Mouse (Mus musculus) regulatory T cell (primary cell): ENCODE measurements around the gene Slc25a36.

ENCODE experiments used
- in situ Hi-C: fragments of 300-600 bp; cut with MboI, MseI; formaldehyde crosslinking; loops from one replicate; pipeline ENCODE4 v1.15.1; 2025; ENCODE audit warnings: high pct_unique_total_duplicates

Slc25a36 gene

DNA sequence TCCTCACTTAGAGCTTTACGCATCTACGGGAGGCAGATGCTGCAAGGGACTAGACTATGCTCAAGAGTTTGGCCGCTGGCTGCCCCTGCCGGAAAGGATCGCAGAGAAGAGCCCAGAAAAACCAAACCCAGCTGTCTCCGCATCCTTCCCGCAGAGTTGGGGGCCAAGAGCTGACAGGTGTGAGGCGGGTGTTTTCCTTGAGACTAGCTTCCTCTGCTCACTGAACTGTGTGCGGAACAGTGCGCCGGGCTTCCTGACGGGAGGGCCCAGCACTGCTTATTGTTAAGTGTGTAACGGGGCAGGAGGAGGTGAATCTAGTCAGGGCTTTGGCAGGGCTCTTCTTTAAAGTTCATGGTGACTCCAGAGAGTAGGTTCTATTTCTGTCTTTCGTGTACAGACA is 55.1 kb downstream of the Slc25a36 start:
- in situ Hi-C loops: loop anchor here (10.0 kb wide), 1 partner anchor 259 kb away; no protein-coding TSS in a partner anchor

DNA sequence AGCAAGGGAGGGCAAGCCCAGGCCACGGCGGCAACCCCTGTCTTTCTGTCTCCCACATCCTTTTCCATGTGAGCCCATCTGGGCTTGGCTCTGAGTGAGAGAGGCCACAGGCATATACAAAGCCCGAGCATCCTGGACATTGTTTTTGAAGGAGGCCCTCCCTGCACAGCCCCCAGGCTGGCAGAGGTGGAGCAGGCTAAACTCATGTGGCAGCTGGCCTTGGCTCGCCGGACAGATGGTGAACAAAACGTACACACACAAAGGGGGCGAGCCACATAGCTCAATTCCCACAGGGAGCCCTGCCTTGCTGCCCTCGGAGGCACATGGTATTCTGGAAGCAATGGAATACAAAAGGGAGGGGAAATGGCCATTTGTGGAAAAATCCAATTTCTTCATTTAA is 59.8 kb downstream of the Slc25a36 start:
- in situ Hi-C loops: loop anchor here (10.0 kb wide), 1 partner anchor 264 kb away; no protein-coding TSS in a partner anchor

DNA sequence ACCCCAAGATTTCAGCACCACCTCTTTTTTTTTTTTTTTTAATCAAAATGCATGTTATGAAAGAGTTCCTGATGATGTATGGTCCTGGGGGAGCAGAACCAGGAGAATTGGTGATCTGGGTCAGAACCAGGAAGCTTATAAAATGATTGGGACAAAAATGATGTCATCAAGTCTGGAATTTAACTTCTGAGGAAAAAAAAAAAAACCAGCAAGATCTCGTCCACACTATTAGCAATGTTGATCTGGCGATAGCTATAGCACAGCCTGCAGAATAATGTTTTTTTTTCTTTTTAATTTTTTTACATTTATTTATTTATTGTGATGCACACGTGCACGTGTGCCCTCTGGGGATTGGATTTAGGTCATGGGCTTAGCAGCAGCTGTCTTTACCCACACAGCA is 64.7 kb downstream of the Slc25a36 start:
- in situ Hi-C loops: no loop called here

DNA sequence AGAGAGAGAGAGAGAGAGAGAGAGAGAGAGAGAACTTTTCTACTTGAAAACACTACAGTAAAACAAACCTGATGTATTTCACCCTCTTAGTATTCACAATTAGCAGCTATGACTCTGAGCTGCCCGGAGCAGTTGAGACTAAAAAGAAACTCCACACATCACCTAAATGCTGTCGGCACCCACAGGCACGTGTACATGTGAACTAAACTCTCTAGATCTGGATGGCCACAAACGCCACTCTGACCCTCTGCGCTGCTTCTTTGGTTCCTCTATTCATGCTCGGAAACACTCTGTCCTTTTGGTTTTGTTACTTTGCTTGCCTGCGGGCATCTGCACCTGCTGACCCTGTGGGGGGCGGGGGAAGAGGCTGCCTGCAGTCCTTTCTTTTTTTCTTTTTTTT is 69.3 kb downstream of the Slc25a36 start:
- in situ Hi-C loops: no loop called here

GRCm38 (mm10) chr9:97038010-97038409 is 72.9 kb downstream of the Slc25a36 start:
- in situ Hi-C loops: no loop called here

GRCm38 (mm10) chr9:97036656-97037055 is 74.3 kb downstream of the Slc25a36 start:
- in situ Hi-C loops: no loop called here

DNA sequence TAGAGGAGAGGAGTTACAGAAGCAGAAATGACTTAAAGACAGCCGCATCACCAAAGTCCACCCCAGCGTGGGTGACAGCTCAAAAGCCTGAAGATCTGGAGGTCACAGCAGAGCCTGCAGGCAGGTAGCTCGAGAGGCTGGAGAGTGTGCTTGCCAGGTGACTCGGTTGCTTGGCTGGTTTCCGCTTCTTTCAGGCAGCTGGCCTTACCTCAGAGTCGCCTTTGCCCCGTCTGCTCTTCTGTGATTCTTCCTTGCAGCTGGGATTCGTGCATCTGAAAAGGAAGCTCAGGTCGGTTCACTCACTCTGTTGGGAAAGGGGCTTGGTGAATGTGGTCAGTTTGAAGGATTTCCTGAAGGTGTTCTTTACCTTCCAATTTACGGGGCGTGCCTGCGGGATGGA is 83.6 kb downstream of the Slc25a36 start:
- in situ Hi-C loops: no loop called here

DNA sequence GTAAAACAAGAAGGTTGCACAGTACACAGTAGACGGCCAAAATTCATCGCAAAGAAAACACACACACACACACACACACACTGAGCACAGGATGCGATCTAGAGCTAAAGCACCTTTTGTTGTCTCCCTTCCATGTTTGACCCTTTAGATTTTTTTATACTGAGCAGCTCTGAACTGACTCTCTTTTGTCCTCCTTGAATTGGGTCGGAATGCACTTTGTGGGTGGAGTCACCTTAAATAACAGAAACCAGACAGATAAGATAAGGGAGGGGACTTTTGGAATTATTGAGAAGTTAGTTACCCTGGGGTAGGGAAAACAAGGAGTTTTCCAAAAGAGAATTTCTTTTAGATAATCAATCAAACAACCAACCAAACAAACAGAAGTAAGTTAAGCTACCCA is 85.0 kb downstream of the Slc25a36 start:
- in situ Hi-C loops: no loop called here
